Mouse (Mus musculus) megakaryocyte-erythroid progenitor cell, adult 5 weeks (primary cell): Measurements from ENCODE around the gene Spaca5. TPM values are rescaled to one million over a fixed set of nuclear protein-coding genes. Genes with fewer than 3 reads are reported as not detected.

Experiments used
- polyA plus RNA-seq: library from polyadenylated mRNA; stranded (reverse); fragments of >175 nt; gene quantifications from 2 replicates; pipeline ENCODE4 v1.2.3, GENCODE M21; 2012

Gene Spaca5
- polyA plus RNA-seq = not detected in 2 replicates

DNA sequence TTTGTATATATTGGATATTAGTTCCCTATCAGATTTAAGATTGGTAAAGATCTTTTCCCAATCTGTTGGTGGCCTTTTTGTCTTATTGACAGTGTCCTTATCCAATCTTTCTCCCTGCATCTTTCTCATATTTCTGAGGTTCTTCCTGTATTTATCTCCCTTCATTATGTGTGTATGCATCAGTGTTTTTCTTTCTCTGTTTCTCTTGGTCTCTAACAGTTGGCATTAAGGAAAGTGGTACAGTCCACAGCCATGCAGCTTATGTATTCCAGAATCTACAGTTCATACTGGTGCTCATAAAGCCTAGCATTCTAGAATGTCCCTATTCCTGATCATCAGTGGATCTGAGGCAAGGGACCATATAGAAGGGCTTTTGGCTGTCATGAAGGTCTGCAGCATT, at the start of gene Spaca5:
Spaca5 (plus strand) TSS at position 301 of the 400 bp plus-strand sequence.

DNA sequence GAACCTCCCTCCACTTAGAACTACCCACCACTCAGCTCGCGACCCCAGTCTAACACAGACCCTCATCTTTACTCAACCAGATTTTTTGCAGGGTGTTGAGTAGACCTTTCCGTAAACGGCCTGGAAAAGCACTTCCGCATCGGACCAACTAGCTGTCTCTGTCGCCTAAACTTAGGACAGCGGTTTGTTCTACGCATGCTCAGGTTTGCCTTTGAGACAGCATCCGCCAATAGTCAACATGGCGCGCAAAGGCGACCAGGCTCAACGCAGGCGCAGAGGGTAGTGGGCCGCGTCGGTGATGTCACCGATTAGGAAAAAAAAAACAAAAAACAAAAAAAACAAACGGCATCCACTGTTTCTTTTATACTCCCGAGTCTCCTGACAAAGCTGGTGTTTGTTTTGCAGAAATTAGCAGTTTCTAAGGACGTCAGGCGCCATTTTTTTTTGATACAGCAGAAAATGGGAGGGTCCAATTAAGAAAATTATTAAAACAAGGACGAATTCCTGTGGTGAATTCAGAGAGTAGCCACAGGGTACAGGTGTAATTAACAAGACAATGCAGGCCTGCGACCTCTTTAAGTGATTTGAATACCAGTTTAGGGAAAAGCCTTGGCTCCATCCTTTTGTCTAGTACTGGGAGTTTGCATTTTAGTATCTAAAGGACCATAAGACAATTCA, 6.2 kb upstream of the Spaca5 start, which contains the start of gene Zfp182:
Zfp182 (minus strand) TSS at position 451 of the 678 bp plus-strand sequence.

GRCm38 (mm10) chrX:21088983-21089866, 21.0 kb downstream of the Spaca5 start, which contains the start of gene Zfp300:
Gene Zfp300, minus strand, starts transcription at chrX:21089527.

DNA sequence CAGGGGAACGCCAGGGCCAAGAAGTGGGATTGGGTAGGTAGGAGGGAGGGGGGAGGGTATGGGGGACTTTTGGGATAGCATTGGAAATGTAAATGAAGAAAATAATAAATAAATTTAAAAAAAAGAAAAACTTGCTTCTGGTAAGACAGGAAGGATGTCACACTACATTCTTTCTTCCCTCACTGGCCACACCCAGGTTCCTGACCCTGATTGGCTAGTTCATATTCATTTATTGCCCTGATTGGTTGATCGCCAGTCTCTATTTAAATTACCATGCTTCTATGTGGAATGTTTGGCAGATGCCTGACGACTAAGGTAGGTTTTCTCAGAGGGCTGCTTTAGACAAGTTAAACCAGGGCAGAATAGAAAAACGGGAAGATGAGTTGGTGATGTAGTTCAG, 47.3 kb downstream of the Spaca5 start, which contains the start of gene Ssxa1:
Ssxa1 (plus strand) TSS at position 301 of the 400 bp plus-strand sequence.

Other genes starting within 250 kb of the Spaca5 start
- not detected in 2 replicates for gene Timp1, start 198.2 kb upstream of the Spaca5 start, polyA plus RNA-seq
- gene Syn1, start 147.4 kb upstream of the Spaca5 start, polyA plus RNA-seq = 0.08 and 0.18 TPM in 2 replicates
- gene Cfp, start 136.9 kb upstream of the Spaca5 start, polyA plus RNA-seq = 84.9 and 162 TPM in 2 replicates
- gene Elk1, start 117.8 kb upstream of the Spaca5 start, polyA plus RNA-seq = 9.9 and 10.3 TPM in 2 replicates
- 20.3 and 25.8 TPM in 2 replicates for gene Uxt, start 106.4 kb upstream of the Spaca5 start, polyA plus RNA-seq
- 0.28 and 0.56 TPM in 2 replicates for gene Zfp182, start 6.1 kb upstream of the Spaca5 start, polyA plus RNA-seq
- gene Zfp300, start 21.1 kb downstream of the Spaca5 start, polyA plus RNA-seq = 0.01 TPM in 1 of 2 replicates, not detected in the other
- not detected in 2 replicates for gene Ssxa1, start 47.4 kb downstream of the Spaca5 start, polyA plus RNA-seq
- gene Gm21876, start 107.2 kb downstream of the Spaca5 start, polyA plus RNA-seq = not detected in 2 replicates